Mouse (Mus musculus) mouse trophoblast stem cell (cell line): Measurements from ENCODE around the gene Atraid.
"Not testable (repeated sequence)": the region's sequence is repeated elsewhere in the genome, so short reads cannot be mapped to it uniquely, and the experiment has no call there.

Experiments
- in situ Hi-C, 2 experiments: fragments of 300-500 bp; cut with MseI, MboI; formaldehyde crosslinking; loops; 2 replicates in 1 of 2; 3 replicates in 1 of 2; pipeline ENCODE4 v1.15.1; 2025

The Atraid gene

GRCm38 (mm10) chr5:31047848-31048762, at the start of gene Atraid:
TSS of gene Atraid (plus strand) at chr5:31048312.
- in situ Hi-C loops = no loop called here

- in situ Hi-C loops = loop anchor here in 1 of 2 experiments (10.0 kb wide), 1 partner anchor 195 kb away; no protein-coding TSS in a partner anchor
These were observed 48.8 kb upstream of the Atraid start for GRCm38 (mm10) chr5:30999324-30999723.

- in situ Hi-C loops = no loop called here
These were observed 48.0 kb upstream of the Atraid start for GRCm38 (mm10) chr5:31000122-31000521.

- in situ Hi-C loops = no loop called here
These were observed 47.1 kb upstream of the Atraid start for GRCm38 (mm10) chr5:31000993-31001392.

- in situ Hi-C loops = no loop called here
These were observed 46.6 kb upstream of the Atraid start for GRCm38 (mm10) chr5:31001560-31001959.

GRCm38 (mm10) chr5:31004184-31004583, 43.9 kb upstream of the Atraid start:
- in situ Hi-C loops = no loop called here

- in situ Hi-C loops = no loop called here
These were observed 35.4 kb upstream of the Atraid start for GRCm38 (mm10) chr5:31012737-31013136.

GRCm38 (mm10) chr5:31015913-31016312, 32.2 kb upstream of the Atraid start:
- in situ Hi-C loops = no loop called here

GRCm38 (mm10) chr5:31021790-31022189, 26.3 kb upstream of the Atraid start:
- in situ Hi-C loops = not testable (repeated sequence)

GRCm38 (mm10) chr5:31022690-31023089, 25.4 kb upstream of the Atraid start:
- in situ Hi-C loops = no loop called here

DNA sequence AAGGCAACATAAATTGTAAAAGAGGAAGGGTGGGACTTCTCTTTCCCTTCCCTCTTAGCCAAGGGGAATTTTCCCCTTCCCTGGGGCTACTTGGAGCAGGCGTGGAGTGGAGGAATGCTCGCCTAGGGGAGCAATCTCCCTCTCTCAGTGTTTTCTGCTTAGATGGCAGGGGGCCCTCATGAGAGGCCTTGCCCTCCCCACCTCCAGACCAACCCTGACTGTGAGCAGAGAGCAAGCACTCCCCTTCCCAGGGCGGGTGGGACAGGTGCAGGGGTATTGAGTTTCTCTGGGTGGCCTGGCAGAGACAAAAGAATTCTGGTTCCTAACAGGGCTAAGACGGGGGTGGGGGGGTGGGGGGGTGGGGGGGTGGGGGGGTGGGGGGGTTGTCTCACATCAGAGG, 24.9 kb upstream of the Atraid start:
- in situ Hi-C loops = no loop called here

DNA sequence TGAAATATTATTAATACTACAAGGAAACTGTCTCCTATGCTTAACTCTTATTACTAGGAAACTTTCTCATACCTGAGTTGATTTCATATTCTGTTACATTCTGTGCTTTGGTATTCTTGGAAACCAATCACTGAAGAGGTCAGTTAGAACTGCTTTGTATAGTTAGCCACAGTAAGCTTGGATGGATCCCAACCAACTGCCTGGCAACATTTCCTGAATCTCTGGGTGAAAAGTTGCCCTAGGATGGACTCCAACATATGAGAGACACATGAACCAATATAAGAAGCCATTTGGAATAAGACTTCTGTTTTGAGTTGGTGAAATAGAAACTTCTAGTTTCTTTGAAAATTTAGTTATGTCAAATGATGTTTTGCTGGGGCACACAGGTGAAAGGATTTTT, 23.5 kb upstream of the Atraid start:
- in situ Hi-C loops = no loop called here

GRCm38 (mm10) chr5:31030926-31031325, 17.2 kb upstream of the Atraid start:
- in situ Hi-C loops = no loop called here

- in situ Hi-C loops = no loop called here
These were observed 16.6 kb upstream of the Atraid start for GRCm38 (mm10) chr5:31031508-31031907.

GRCm38 (mm10) chr5:31034669-31035068, 13.4 kb upstream of the Atraid start:
- in situ Hi-C loops = no loop called here

DNA sequence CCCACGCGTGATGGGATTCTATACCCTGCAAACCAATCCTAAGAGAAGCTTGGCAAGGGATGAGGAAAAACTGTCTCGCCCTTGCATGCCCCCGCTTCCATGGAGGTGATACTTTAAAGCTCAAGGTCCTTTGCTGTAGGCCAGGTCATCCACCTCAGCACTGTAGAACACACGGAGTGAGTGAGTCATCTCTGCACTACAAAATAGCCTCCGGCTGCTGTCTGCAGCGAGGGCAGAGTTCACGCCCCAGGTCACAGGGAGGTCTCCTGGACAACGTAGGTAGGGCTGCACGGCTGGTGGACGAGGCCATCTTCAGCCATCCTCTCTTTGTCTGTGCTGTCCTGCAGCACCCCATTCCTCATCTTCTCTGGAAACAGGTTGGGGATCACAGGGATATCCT, 11.6 kb upstream of the Atraid start:
- in situ Hi-C loops = not testable (repeated sequence)

- in situ Hi-C loops = no loop called here
These were observed 9.8 kb upstream of the Atraid start for GRCm38 (mm10) chr5:31038171-31038845.

- in situ Hi-C loops = no loop called here
These were observed 1.7 kb upstream of the Atraid start for GRCm38 (mm10) chr5:31046416-31046815.

DNA sequence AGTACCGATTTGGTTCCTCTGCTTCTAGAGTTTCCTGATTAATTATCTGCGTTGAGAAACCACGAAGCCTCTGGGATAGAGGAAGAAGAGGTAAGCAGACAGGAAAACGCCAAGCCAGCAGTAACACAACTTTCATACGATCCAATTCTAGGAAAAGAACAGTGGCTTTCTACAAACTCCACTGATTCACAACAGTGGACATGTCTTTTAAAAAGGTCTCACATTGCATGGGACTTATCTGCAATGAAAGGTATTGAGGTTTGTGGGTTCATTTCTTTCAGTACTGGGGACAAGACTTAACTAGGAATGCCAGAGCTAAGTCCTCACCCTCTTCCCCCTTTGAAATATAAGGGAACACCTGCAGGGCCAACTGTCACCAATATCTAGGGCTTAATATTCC, 1.0 kb upstream of the Atraid start:
- in situ Hi-C loops = no loop called here

DNA sequence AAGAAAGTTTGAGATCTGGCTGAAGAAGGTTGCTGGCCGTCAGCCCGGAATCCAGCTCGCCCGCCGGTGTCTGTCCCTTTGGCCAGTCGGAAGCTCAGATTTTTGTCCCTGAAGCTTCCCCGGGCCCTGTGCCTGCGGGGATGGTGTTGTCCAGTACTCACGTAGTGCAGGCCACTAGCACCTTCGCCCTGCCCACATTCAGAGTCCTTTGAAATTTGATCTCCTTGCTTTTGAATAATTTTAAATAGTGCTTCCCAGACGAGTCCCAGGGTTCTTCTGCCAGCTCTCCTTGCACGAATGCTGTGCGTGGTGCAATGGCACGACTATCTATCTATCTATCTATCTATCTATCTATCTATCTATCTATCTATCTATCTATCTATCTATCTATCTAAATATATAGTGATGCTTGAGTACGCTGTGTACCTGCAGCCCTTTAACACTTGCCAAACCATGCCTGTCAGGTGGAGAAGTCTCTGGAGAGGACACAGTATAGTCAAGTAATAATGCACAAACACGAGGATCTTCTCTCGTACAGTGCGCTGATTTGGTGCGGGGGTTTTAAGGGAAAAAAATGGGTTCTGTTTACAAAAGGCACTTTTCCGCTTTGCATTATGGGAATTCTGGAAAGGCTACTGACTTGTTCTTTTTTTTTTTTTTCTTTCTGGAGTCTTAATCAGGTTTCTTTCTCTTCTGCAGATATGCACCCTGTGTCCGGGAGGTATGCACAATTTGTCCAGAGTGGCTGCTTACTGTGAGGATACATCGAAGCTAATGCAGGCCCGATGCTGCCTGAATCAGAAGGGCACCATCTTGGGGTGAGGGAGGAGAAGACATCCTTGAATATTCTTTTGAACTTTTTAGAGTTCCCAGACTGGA, 890 bp downstream of the Atraid start, which contains the start of gene Slc5a6:
Gene Slc5a6, minus strand, starts transcription at position 162 of the 879 bp plus-strand sequence.
- in situ Hi-C loops = no loop called here

DNA sequence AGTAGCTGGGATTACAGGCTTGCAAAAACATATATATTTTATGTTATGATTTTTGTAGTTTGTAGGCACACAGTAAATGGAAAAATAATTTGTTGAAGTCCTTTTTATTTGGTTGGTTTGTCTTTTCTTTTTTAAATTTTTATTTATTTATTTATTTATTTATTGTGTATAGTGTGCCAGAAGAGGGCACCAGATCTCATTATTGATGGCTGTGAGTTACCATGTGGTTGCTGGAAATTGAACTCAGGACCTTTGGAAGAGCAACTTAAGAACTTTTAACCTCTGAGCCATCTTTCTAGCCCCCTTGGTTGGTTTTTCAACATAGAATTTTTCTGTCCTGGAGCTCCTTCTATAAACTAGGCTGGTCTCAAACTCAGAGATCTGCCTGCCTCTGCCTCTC, 2.3 kb downstream of the Atraid start:
- in situ Hi-C loops = no loop called here

- in situ Hi-C loops = not testable (repeated sequence)
These were observed 5.6 kb downstream of the Atraid start for GRCm38 (mm10) chr5:31053728-31054127.
